Mouse (Mus musculus) CH12.LX (cell line): ENCODE results near the gene Plekhh3. TPM values are rescaled to one million over a fixed set of nuclear protein-coding genes. Genes with fewer than 3 reads are reported as not detected.

Source experiments
- DNase-seq: peaks from one replicate; pipeline ENCODE4 v3.0.0-alpha.2; 2013; ENCODE audit errors: extremely low read depth
- H3K27ac ChIP-seq: 2 replicates; pipeline ENCODE4 v1.5.1; 2012; ENCODE audit warnings: low read depth, mild to moderate bottlenecking, control low read depth, moderate library complexity; ENCODE audit not compliant: insufficient read depth
- H3K27me3 ChIP-seq: replicated peaks from 2 replicates; pipeline ENCODE3; 2012; ENCODE audit warnings: inconsistent platforms
- H3K36me3 ChIP-seq, 2 experiments: replicated peaks in 1 of 2; 2 replicates each; pipeline versions ENCODE3 to v1.6.1; 2012; ENCODE audit warnings: inconsistent platforms in 1 of 2, low read length in 1 of 2, mild to moderate bottlenecking in 1 of 2, mixed read lengths in 1 of 2, moderate library complexity in 1 of 2; ENCODE audit not compliant: control insufficient read depth in 1 of 2, insufficient read depth in 1 of 2
- H3K4me1 ChIP-seq, 2 experiments: 2 replicates each; pipeline ENCODE4 v1.6.1; 2012; ENCODE audit warnings: inconsistent platforms in 1 of 2, moderate library complexity in 1 of 2; ENCODE audit not compliant: insufficient read depth in 2 of 2, control insufficient read depth in 1 of 2
- H3K4me2 ChIP-seq: 2 replicates; pipeline ENCODE4 v1.6.1; 2012; ENCODE audit warnings: low read depth, mild to moderate bottlenecking, control low read depth; ENCODE audit not compliant: poor library complexity, insufficient read depth, severe bottlenecking
- H3K4me3 ChIP-seq, 3 experiments: fragments of 150-350 bp in 1 of 3; sonication (generic) in 1 of 3; replicated peaks in 1 of 3; 2 replicates each; pipeline versions ENCODE3 to v1.5.1; 2011 to 2012; ENCODE audit warnings: low read depth in 2 of 3, low read length in 2 of 3, mild to moderate bottlenecking in 2 of 3, moderate library complexity in 2 of 3, control low read depth in 1 of 3, improper control_type of control experiment in 1 of 3, inconsistent platforms in 1 of 3, mixed read lengths in 1 of 3; ENCODE audit not compliant: poor library complexity in 1 of 3
- H3K79me2 ChIP-seq: replicated peaks from 2 replicates; pipeline ENCODE4 v1.6.1; 2012; ENCODE audit warnings: mild to moderate bottlenecking, moderate library complexity; ENCODE audit not compliant: control insufficient read depth, poor library complexity, insufficient read depth, severe bottlenecking; ENCODE audit errors: extremely low read depth
- H3K9ac ChIP-seq: 2 replicates; pipeline ENCODE4 v1.6.1; 2012; ENCODE audit warnings: low read depth, mild to moderate bottlenecking, control low read depth, moderate library complexity; ENCODE audit not compliant: insufficient read depth
- H3K9me3 ChIP-seq: replicated peaks from 2 replicates; pipeline ENCODE3; 2012; ENCODE audit warnings: low read length, inconsistent platforms, mixed read lengths
- BHLHE40 ChIP-seq: IDR thresholded peaks from 2 replicates; pipeline ENCODE4 v1.6.1; 2011; ENCODE audit warnings: mild to moderate bottlenecking, low read depth, low read length, improper control_type of control experiment
- E2F4 ChIP-seq: IDR thresholded peaks from 2 replicates; pipeline ENCODE4 v1.6.1; 2011; ENCODE audit warnings: low read depth, low read length, improper control_type of control experiment; ENCODE audit not compliant: insufficient replicate concordance
- ELF1 ChIP-seq: IDR thresholded peaks from 2 replicates; pipeline ENCODE4 v1.6.1; 2014; ENCODE audit warnings: low read depth, mild to moderate bottlenecking, inconsistent platforms, low read length, improper control_type of control experiment
- EP300 ChIP-seq: IDR thresholded peaks from 2 replicates; pipeline ENCODE4 v1.6.1; 2011; ENCODE audit warnings: low read length, improper control_type of control experiment
- ETS1 ChIP-seq: conservative IDR thresholded peaks from 2 replicates; pipeline ENCODE4 v1.6.1; 2012; ENCODE audit warnings: low read depth, mild to moderate bottlenecking, inconsistent platforms, low read length, improper control_type of control experiment, moderate library complexity
- KAT2A ChIP-seq: IDR thresholded peaks from 2 replicates; pipeline ENCODE4 v1.6.1; 2012; ENCODE audit warnings: low read length, improper control_type of control experiment, inconsistent platforms; ENCODE audit not compliant: insufficient replicate concordance
- MAX ChIP-seq: IDR thresholded peaks from 2 replicates; pipeline ENCODE4 v1.6.1; 2011; ENCODE audit warnings: low read length, improper control_type of control experiment
- MAZ ChIP-seq: IDR thresholded peaks from 2 replicates; pipeline ENCODE4 v1.6.1; 2012; ENCODE audit warnings: low read depth, mild to moderate bottlenecking, inconsistent platforms, low read length, improper control_type of control experiment, moderate library complexity
- MEF2A ChIP-seq: IDR thresholded peaks from 2 replicates; pipeline ENCODE4 v1.6.1; 2014; ENCODE audit warnings: low read depth, mild to moderate bottlenecking, inconsistent platforms, low read length, improper control_type of control experiment, borderline replicate concordance
- MXI1 ChIP-seq: IDR thresholded peaks from 2 replicates; pipeline ENCODE4 v1.6.1; 2011; ENCODE audit warnings: mild to moderate bottlenecking, low read depth, low read length, improper control_type of control experiment
- POLR2A ChIP-seq: IDR thresholded peaks from 2 replicates; pipeline ENCODE4 v1.6.1; 2011; ENCODE audit warnings: low read depth, mild to moderate bottlenecking, improper control_type of control experiment, low read length
- POLR2AphosphoS2 ChIP-seq: IDR thresholded peaks from 2 replicates; pipeline ENCODE4 v1.6.1; 2011; ENCODE audit warnings: low read depth, low read length, improper control_type of control experiment
- SIN3A ChIP-seq: IDR thresholded peaks from 2 replicates; pipeline ENCODE4 v1.6.1; 2012; ENCODE audit warnings: low read length, improper control_type of control experiment, inconsistent platforms
- SMC3 ChIP-seq: IDR thresholded peaks from 2 replicates; pipeline ENCODE4 v1.6.1; 2011; ENCODE audit warnings: low read depth, low read length, improper control_type of control experiment
- TBP ChIP-seq: conservative IDR thresholded peaks from 2 replicates; pipeline ENCODE4 v1.6.1; 2011; ENCODE audit warnings: low read depth, low read length, improper control_type of control experiment
- TCF12 ChIP-seq: IDR thresholded peaks from 2 replicates; pipeline ENCODE4 v1.6.1; 2014; ENCODE audit warnings: low read depth, mild to moderate bottlenecking, inconsistent platforms, low read length, improper control_type of control experiment
- UBTF ChIP-seq: IDR thresholded peaks from 2 replicates; pipeline ENCODE4 v1.6.1; 2012; ENCODE audit warnings: low read depth, mild to moderate bottlenecking, inconsistent platforms, low read length, improper control_type of control experiment, moderate library complexity
- ZNF384 ChIP-seq: IDR thresholded peaks from 2 replicates; pipeline ENCODE4 v1.6.1; 2012; ENCODE audit warnings: low read depth, low read length, improper control_type of control experiment, inconsistent platforms
- dilution Hi-C: fragments of 300-500 bp; cut with MboI; formaldehyde crosslinking; loops from 2 replicates; pipeline ENCODE4 v1.14.3; 2020; ENCODE audit warnings: low sequenced_read_pairs; ENCODE audit not compliant: extremely low pct_unique_long_range_greater_than_20kb, extremely low pct_ligation_motif_present
- in situ Hi-C: fragments of 300-500 bp; cut with MboI; formaldehyde crosslinking; loops from 3 replicates; pipeline ENCODE4 v1.14.3; 2019; ENCODE audit warnings: low sequenced_read_pairs, low pct_ligation_motif_present, low pct_unique_long_range_greater_than_20kb, mixed read lengths
- polyA plus RNA-seq: library from polyadenylated mRNA; unstranded; fragments of >175 nt; gene quantifications from 2 replicates; pipeline ENCODE4 v1.2.1, GENCODE M21; 2012; ENCODE audit warnings: low read depth; ENCODE audit not compliant: insufficient read length
- total RNA-seq, 2 experiments: library from RNA; depleted of rRNA; stranded (reverse); fragments of 300-350 nt in 1 of 2; fragments of >200 nt in 1 of 2; gene quantifications; 2 replicates each; pipeline ENCODE4 v1.2.3; 2012 to 2014

Gene Plekhh3
- total and polyA plus RNA-seq, 3 experiments: 2.9 to 20.3 (median 5.0) TPM

DNA sequence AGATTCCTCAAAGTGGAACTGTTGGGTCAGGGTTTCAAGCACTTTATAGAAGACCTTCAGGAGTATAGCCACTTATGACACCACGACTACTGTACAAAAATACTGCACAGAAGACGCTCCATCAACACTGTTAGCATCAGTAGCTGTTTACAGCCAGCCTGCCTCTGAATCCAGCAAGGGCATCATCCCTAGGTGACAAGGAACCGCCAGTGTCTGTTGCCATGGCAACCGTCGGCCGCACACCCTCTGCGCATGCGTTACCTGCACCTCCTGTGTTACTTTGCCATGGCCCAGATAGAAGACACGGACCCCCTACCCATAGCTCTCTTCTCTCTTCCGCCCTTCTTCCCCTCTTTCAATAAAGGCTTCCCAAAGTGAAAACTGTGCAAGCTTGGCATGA, 24.8 kb downstream of the Plekhh3 start:
- H3K4me2 ChIP-seq: no peak overlapping the region
- DNase-seq: no peak
- dilution Hi-C loops: no loop called here

DNA sequence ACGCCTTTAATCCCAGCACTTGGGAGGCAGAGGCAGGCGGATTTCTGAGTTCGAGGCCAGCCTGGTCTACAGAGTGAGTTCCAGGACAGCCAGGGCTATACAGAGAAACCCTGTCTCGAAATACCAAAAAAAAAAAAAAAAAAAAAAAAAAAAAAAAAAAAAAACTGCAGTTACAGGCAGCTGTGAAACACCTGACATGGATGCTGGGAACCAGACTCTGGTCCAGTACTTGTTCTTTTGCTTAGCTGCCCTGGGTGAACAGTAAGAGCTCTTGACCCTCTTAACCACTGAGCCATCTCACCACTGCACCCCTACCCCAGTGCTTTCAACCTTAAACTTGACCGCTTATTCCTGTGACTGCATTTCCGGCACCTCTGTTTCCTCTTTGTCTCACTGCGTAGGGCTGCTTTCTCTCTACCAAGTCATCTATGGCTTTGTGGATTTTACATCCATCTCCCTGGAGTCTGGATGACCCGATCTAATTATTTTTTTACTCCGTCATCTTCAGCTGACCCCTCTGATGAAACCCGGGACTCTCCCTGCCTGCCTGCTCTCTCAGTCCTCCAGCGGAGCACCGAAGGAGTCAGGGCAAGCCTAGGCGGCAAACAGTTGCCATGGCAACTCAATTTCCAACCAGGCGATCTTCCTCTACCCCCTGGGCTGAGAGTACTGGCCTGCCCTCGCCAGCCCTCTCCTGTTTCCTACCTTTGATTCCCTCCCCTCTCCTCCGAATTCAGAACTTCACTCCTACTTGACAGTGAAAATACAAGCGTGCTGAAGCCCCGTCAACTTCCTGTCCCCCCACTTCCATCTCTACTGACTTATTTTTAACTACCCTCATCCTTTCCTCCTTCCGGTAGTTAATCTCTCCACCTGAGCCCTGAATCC, 27.6 kb downstream of the Plekhh3 start:
- dilution Hi-C loops (no loop called here), in situ Hi-C loops (no loop called here)
- Histone ChIP-seq H3K27me3 (no peaks in the 10 kb centered on the region), H3K4me2 (peak overlapping the region; percentile 46), H3K36me3 (no peaks in the 10 kb centered on the region), H3K4me1 (peaks cover 11 to 41% of the 10 kb centered on the region in 2 experiments), H3K9me3 (no peaks in the 10 kb centered on the region), H3K9ac (peak overlapping the region; percentile 27), H3K4me3 (peak overlapping the region; percentile 11 to 47 (median 36)), H3K27ac (peak overlapping the region; percentile 46), H3K79me2 (no peaks in the 10 kb centered on the region)
- TF ChIP-seq ETS1: peak; percentile 71
- peak; percentile 61 for TF ChIP-seq BHLHE40
- TF ChIP-seq SIN3A: peak; percentile 71
- peak; percentile 94 for TF ChIP-seq ZNF384
- no peak for TF ChIP-seq SMC3
- TF ChIP-seq TBP: peak; percentile 42
- no peak for TF ChIP-seq E2F4
- peak; percentile 50; the same call in 1 of the 2 replicates for TF ChIP-seq TCF12
- TF ChIP-seq MAZ: 0 out of 2 replicates have a peak, but pooled peaks have one; percentile 61
- no peak for TF ChIP-seq POLR2AphosphoS2
- 0 out of 2 replicates have a peak, but pooled peaks have one; percentile 38 for TF ChIP-seq UBTF
- TF ChIP-seq ELF1: peak; percentile 67
- TF ChIP-seq POLR2A: peak; percentile 57
- TF ChIP-seq MXI1: peak; percentile 95
- peak; percentile 35; the same call in 1 of the 2 replicates for TF ChIP-seq EP300
- peak; percentile 69; the same call in 1 of the 2 replicates for TF ChIP-seq MEF2A
- TF ChIP-seq KAT2A: no peak
- DNase-seq: peak; percentile 87

More for the DNA sequence above, 24.8 kb downstream of the Plekhh3 start:
- in situ Hi-C loops: no loop called here
- TF ChIP-seq MAX: no peak
- H3K79me2 ChIP-seq: no peaks in the 10 kb centered on the region
- H3K27me3 ChIP-seq: no peaks in the 10 kb centered on the region
- peaks cover 12 to 37% of the 10 kb centered on the region in 2 experiments for H3K4me1 ChIP-seq
- no peak overlapping the region for H3K4me3 ChIP-seq
- no peak overlapping the region for H3K27ac ChIP-seq
- H3K9ac ChIP-seq: no peak overlapping the region
- H3K36me3 ChIP-seq: no peaks in the 10 kb centered on the region
- H3K9me3 ChIP-seq: no peaks in the 10 kb centered on the region
